Mouse (Mus musculus) lung, postnatal 25 days (tissue): ENCODE measurements at regions not wholly inside any gene's neighbourhood (a gene's known extent, or its start where the extent isn't known, plus 50 kb on each side); places are given as distances from the start of the nearest gene placed in this dataset.
"Not testable (repeated sequence)": the region's sequence is repeated elsewhere in the genome, so short reads cannot be mapped to it uniquely, and the experiment has no call there.

ENCODE experiments used
- DNase-seq: peaks from one replicate; pipeline ENCODE4 v3.0.0; 2022; ENCODE audit warnings: low spot score

- DNase-seq = no peak
Observed at GRCm38 (mm10) chr8:109311484-109312210, 182.2 kb upstream of the Pmfbp1 start.

DNA sequence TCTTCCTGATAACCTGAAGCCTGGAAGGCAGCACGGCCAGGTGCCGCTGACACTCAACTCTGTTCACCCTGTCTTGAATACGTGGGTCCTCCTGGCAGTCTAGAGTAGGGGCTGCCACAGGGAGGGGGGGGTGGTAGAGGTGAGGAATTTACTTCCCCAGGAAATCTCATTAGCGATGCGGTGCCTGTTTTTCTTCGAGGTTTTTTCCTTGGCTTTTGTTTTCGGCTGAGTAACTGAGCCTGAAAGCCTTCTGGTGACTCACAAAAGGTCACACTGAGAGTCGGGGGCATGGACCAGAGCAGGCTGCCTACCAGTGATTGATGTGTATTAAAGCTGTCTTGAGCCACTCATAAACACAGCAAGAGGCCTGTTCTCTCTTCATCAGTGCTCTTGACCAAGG, 181.1 kb upstream of the Pmfbp1 start:
- DNase-seq = no peak

DNA sequence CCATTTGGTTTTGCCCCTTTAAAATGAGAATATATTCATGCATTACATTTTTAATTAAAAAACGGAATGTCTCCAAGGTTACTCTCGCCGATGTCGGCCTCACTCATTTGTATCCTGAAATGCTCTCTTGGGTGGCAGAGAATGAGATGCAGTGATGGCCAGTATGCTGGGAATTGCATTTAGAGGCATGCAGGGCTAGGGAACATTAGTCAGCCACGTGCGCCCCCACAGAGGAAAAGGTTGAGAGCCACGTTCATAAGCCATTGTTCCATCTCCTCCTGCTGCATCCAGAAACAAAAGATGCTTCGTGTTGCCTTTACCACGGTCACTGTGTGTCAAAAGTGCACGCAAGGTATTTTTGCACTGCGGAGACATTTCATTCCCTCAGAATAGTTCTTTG, 172.9 kb upstream of the Pmfbp1 start:
- DNase-seq = no peak

GRCm38 (mm10) chr8:109323351-109323750, 170.5 kb upstream of the Pmfbp1 start:
- DNase-seq = no peak

- no peak for DNase-seq
Observed at GRCm38 (mm10) chr8:109324241-109324640, 169.6 kb upstream of the Pmfbp1 start.

DNA sequence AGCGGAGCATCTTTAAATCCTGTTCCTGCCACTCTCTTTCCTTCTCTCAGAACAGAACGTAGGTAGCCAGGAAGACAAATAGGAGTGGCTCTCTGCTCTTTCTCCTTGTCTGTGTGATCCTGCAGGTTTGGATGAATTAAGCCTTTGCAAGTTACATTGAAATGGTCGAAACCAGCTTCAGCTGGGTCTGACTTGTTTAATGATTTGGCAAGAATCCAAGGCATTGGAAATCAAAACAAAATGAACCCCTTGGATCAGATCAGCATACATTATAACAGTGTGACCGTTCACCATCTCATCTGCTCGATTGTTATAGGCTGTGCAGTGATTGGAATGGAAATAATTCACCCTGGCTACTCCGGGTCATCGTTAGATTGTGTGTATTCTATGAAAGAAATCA, 157.6 kb upstream of the Pmfbp1 start:
- DNase-seq = no peak

GRCm38 (mm10) chr8:109338220-109338835, 155.5 kb upstream of the Pmfbp1 start:
- no peak for DNase-seq

GRCm38 (mm10) chr8:109340647-109341046, 153.2 kb upstream of the Pmfbp1 start:
- not testable (repeated sequence) for DNase-seq

DNA sequence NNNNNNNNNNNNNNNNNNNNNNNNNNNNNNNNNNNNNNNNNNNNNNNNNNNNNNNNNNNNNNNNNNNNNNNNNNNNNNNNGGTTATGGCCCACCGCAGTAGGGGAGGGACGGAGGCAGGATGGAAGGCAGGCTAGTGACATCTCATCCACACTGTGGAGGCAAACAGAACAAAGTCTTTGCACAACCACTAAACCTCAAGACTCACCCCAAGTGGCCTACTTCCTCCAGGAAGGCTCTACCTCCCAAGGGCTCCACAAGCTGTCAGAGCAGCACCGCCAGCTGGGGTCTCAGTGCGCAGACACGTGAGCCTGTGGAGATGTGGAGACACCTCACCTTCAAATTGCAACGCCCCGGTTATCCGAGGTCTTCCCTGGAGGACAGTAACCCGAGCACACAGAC, 138.7 kb upstream of the Pmfbp1 start:
- DNase-seq = no peak

- DNase-seq = no peak
Observed at GRCm38 (mm10) chr8:109359396-109360051, 134.3 kb upstream of the Pmfbp1 start.

- no peak for DNase-seq
Observed at GRCm38 (mm10) chr8:109360081-109360715, 133.6 kb upstream of the Pmfbp1 start.

DNA sequence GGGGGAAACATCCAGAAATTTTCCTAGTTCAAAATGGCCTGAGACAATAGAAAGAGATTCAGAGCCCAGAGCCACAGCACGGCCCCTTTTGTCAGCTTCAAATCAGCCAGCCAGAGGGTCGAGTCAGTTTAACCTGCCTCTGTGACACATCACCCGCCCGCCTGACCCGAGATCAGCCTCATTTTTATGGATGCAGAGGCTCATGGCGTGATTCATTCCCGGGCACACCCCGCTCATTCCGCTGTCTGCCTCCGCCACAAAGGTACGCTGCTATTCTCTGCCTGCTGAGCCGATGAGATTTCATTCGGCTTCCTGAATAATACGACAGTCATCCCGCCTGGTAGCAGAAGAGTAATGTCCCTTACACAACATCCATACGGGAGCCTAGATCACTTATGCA, 132.9 kb upstream of the Pmfbp1 start:
- no peak for DNase-seq

DNA sequence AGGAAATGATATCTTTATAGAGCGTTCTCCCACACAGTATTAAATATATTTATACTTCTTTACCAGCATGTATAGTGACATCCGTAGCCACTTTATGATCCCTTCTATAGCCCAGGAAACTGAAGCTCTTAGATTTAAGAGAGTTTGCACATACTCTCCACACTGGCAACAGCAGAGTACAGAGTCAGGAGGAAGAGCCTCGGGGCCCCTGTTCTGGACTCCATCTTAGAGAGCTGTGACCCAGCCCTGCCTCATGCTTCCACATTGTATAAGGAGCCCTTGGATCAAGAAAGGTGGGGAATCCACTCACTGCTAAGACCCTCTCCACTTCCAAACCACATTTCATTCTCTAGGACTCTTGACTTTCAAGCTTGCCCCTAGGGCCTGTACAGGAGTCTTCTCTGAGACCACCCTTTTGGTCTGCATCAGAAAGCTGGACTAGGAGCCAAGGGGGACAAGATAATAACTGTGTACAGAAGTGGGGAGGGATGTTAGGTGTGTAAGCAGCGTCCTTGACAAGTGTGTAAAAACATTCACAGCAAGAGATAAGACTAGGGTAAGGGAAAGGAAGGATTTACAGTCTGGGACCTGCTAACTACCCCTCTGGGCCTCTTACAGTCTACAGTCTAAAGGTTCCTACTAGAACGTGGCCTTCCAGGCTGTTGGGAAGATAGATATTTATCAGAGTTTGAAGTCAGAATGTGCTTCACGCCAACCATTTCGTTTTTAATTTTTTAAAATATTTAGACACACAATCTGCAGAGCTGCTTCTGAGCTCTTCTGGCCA, 132.1 kb upstream of the Pmfbp1 start:
- no peak for DNase-seq

GRCm38 (mm10) chr8:109363185-109363845, 130.5 kb upstream of the Pmfbp1 start:
- DNase-seq = no peak

GRCm38 (mm10) chr8:109373977-109374376, 119.8 kb upstream of the Pmfbp1 start:
- DNase-seq = no peak

GRCm38 (mm10) chr8:109384881-109385280, 108.9 kb upstream of the Pmfbp1 start:
- DNase-seq = no peak

DNA sequence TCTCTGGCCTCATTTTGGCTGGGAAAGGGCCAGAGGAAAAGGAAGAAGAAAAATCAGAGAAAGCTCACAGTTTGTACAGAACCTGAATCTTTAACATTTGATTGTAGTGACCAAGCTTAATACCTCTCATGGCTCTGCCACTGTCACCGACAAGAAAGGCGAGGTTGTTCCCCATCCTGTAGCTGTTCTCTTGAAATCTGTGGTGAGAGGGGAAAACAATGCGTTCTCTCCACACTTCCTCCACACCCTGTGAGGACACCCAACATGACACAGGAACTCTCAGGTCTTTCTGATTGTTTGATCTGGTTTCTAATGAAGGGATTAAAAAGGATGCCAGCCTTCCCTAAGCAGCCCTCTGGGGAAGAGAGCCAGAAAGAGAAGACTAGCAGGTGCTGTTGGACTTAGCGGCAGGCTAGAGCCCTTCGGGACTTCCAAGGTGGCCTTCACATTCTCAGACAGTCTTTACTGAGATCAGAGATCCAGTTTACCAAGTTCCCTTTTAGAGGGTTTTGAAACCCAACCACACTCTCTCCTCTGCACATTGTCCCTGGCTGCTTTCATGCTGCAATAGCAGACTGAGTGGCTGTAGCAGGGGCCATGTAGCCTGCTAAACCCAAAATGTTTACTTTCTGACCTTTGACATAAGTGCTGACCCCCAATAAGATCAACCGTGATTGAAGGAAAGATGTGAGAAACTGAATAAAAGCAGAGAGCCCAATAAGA, 98.5 kb upstream of the Pmfbp1 start:
- DNase-seq = no peak

DNA sequence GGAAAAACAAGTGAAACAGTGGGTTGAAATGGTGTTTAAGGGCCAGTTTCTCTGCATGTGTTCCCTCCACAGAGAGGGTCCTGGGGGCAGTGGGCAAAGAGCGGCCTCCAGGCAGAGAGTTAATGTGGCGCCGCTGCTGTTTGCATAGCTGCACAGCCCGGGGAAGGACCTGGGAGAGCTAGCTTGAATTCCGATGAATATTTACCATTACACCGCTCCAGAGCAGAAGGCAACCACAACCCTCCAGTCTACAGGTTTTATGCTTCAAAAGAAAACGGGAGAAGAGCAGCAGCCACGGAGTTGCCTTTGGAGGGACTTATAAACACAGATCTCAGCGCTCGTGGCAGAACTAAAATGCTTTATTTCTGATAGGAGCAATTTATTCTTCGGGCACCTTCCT, 94.2 kb upstream of the Pmfbp1 start:
- DNase-seq = no peak

- DNase-seq = no peak
Observed at GRCm38 (mm10) chr8:109400192-109400591, 93.6 kb upstream of the Pmfbp1 start.

GRCm38 (mm10) chr8:109407913-109408312, 85.9 kb upstream of the Pmfbp1 start:
- DNase-seq = no peak

DNA sequence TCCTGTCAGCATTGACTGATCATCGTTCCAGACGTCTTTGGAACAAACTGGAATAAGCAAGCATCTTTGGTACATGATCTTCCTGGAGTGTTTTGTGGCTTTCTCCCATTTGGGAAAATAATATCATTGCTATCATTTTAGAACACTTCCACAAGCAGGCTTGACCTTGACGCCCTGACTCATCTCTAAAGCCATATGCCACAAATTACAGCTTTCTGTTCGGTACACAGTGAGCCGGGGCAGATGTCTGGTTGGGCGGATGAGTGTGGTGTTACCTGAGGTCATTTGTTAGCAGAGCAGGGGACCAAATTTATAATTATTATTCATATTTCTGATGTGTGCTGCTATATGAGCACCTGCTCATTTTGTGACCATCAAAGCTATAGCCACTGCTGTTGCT, 83.3 kb upstream of the Pmfbp1 start:
- no peak for DNase-seq
